Mouse (Mus musculus): ENCODE results near the gene Olfr1138. TPM values are rescaled to one million over a fixed set of nuclear protein-coding genes. Genes with fewer than 3 reads are reported as not detected.

Gene Olfr1138
- total RNA-seq (2021): not detected
- long read RNA-seq, experiment 1: 0 reads
- long read RNA-seq, experiment 2: 0 reads

- no peak for DNase-seq
Measured at GRCm38 (mm10) chr2:87739878-87740277, at the start of gene Olfr1138. Olfr1138 (minus strand) TSS chr2:87739978.

DNA sequence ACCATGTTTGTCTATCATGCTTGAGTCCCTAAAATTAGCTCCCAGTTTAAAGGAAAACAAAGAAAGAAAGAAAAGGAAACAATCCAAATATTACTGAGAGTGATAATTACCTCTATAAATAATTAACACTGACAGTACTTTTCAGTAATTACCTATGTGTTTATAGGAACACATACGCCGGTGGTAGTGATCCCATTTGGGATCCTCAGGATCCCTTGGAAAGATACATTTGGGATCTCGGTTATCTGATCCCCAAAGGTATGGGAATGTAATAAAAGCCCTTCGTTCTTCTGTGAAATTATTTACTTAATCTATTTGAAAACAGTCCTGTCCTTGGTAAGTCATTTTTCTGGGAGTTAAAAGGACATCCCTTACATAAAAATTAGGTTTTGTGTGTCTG, 39.4 kb upstream of the Olfr1138 start, which contains the start of gene Olfr152:
Gene Olfr152, plus strand, starts transcription at position 301 of the 400 bp plus-strand sequence.
- no peak for DNase-seq

DNA sequence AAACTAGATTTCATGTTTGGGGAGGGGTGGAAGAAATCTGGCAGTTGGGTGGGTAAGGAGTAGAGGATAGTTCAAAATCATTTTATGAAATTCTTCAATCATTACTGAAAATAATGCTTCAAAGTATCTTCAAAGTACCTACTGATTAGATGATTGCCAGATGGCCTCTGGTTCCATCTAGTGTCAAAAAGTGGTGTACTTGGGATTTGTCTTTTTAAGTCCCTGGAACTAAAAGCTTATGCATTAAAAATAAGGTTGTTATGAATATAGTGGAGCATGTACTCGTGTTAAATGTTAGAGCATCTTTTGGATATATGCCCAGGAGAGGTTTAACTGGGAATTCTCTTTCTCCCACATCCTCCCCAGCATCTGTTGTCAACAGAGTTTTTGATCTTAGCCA, 36.4 kb upstream of the Olfr1138 start:
- no peak for DNase-seq

GRCm38 (mm10) chr2:87753891-87754290, 14.1 kb upstream of the Olfr1138 start, which contains the start of gene Olfr1141:
Olfr1141 (minus strand) TSS chr2:87753991.
- DNase-seq: no peak

DNA sequence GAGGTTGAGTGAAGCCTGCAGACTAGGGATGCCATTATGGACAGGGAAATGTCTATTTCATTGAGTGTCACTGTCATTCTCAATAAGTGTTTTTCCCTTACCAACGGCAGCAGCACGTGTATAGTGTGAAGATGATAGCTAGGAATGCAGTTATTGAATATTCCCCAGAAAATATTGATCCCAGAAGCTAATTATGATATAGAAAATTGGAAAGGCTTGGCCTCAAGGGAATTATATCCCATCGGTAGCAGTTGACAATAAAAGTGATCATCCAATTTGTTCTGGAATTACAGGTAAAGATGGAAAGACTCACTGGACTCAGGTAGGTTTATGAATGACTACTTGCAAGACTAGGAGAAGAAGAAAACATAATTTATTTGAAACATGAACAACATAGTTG, 3.7 kb upstream of the Olfr1138 start, which contains the start of gene Olfr1140:
Gene Olfr1140, plus strand, starts transcription at position 301 of the 400 bp plus-strand sequence.
- DNase-seq: no peak

DNA sequence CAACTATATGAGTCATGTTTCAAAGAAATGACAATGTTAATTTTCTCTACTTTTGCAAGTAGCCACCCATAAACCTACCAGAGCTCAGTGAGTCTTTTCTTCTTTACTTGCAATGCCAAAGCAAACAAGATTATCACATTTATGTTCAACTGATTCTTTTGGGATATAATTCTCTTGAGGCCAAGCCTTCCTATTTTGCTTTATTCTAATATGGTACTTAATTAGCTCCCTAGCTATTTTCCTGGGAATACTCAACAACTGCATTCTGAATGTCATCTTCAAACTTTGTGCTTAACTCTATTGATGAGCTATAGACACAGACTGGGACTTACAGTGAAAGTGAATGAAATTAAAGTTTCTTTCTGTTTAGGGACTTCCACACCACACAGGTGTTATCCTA, 26.7 kb downstream of the Olfr1138 start, which contains the start of gene Olfr1137:
Gene Olfr1137, minus strand, starts transcription at position 101 of the 400 bp plus-strand sequence.
- DNase-seq: no peak

DNA sequence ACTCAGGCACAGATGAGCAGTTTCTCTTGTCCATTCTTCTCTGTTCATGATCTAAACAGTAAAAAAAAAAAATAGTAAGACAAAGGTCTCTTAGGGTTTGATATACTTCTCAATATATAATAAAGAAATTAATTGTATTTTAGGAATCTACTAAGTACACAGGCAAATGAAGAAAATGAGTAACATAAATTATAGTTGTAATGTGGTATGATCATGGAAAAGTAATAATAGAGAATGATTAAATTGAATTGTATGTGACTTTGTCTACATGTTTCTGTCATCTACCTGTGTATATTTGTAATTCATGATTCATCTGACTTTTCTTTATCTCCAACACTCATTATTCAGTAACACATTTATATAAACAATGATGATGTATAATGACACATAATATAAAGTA, 45.9 kb downstream of the Olfr1138 start, which contains the start of gene Olfr1136:
Gene Olfr1136, minus strand, starts transcription at position 101 of the 400 bp plus-strand sequence.
- DNase-seq: no peak

Other genes with a start within 250 kb of the Olfr1138 start
- gene Pramel7, start 242.9 kb downstream of the Olfr1138 start, total RNA-seq (2021): not detected
- gene Pramel6, start 233.4 kb downstream of the Olfr1138 start, total RNA-seq (2021): not detected
- gene Olfr153, start 208.2 kb downstream of the Olfr1138 start, total RNA-seq (2021): not detected
- gene Olfr1128, start 194.4 kb downstream of the Olfr1138 start, total RNA-seq (2021): not detected
- not detected for gene Olfr1129, start 166.1 kb downstream of the Olfr1138 start, total RNA-seq (2021)
- not detected for gene Olfr1130, start 133.8 kb downstream of the Olfr1138 start, total RNA-seq (2021)
- not detected for gene Olfr1131, start 112.9 kb downstream of the Olfr1138 start, total RNA-seq (2021)
- not detected for gene Olfr1132, start 102.4 kb downstream of the Olfr1138 start, total RNA-seq (2021)
- not detected for gene Olfr1133, start 92.6 kb downstream of the Olfr1138 start, total RNA-seq (2021)
- not detected for gene Olfr1134, start 81.5 kb downstream of the Olfr1138 start, total RNA-seq (2021)
- gene Olfr1135, start 66.3 kb downstream of the Olfr1138 start, total RNA-seq (2021): not detected
- not detected for gene Olfr1136, start 46.0 kb downstream of the Olfr1138 start, total RNA-seq (2021)
- not detected for gene Olfr1137, start 26.8 kb downstream of the Olfr1138 start, total RNA-seq (2021)
- gene Olfr1140, start 3.8 kb upstream of the Olfr1138 start, total RNA-seq (2021): not detected
- not detected for gene Olfr1141, start 14.0 kb upstream of the Olfr1138 start, total RNA-seq (2021)
- not detected for gene Olfr152, start 39.5 kb upstream of the Olfr1138 start, total RNA-seq (2021)
- not detected for gene Olfr1143, start 60.6 kb upstream of the Olfr1138 start, total RNA-seq (2021)
- not detected for gene Olfr1145, start 69.8 kb upstream of the Olfr1138 start, total RNA-seq (2021)
- gene Olfr1148, start 90.6 kb upstream of the Olfr1138 start, total RNA-seq (2021): not detected
- gene Olfr1150-ps1, start 104.0 kb upstream of the Olfr1138 start, total RNA-seq (2021): not detected
- gene Olfr1151, start 115.9 kb upstream of the Olfr1138 start, total RNA-seq (2021): not detected
- not detected for gene Olfr1152, start 126.5 kb upstream of the Olfr1138 start, total RNA-seq (2021)
- not detected for gene Olfr1153, start 155.0 kb upstream of the Olfr1138 start, total RNA-seq (2021)
- gene Olfr1154, start 165.2 kb upstream of the Olfr1138 start, total RNA-seq (2021): not detected
- not detected for gene Olfr1155, start 205.2 kb upstream of the Olfr1138 start, total RNA-seq (2021)
- not detected for gene Olfr1156, start 213.1 kb upstream of the Olfr1138 start, total RNA-seq (2021)
- gene Olfr1157, start 228.3 kb upstream of the Olfr1138 start, total RNA-seq (2021): not detected
- not detected for gene Olfr74, start 234.7 kb upstream of the Olfr1138 start, total RNA-seq (2021)

Data from gastrocnemius, postnatal 25 days (tissue).